ENCODE assay signal across 11 mouse cellular contexts in the genomic region with DNA sequence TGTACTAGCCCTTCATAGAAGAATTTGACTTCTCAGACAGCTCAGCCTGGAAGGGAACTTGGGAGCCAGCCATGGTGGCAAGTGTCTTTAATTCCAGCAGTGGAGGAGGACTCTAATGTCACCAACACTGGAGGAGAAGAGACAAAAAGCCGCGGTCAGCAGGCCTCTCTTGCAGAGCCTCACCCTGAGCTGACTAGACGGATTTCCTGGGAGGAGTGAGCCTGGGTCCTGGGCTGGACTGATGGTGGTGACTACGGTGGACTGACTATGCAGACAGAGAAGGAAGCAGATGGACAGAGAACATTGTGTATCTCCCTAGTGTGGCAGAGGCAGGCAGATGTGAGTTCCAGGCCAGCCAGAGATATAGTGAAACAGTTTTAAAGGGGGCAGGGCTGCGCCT. TPM values are rescaled to one million over a fixed set of nuclear protein-coding genes. Genes with fewer than 3 reads are reported as not detected.
DNase-seq lines count a peak whose midpoint lies in the region; ATAC-seq and TF ChIP-seq lines count a peak whose summit lies in the region.
"Had no signal": no experiment of that assay in that cellular context is flagged by ENCODE, and none has a peak within 500 bp of the region (broad histone marks: within the 10 kb centered on the region; RNA-seq: fewer than 3 reads in every experiment).

No protein-coding gene starts in this region.

- no peak overlapping the region for H3K4me2 ChIP-seq in liver, embryonic 11.5 days
- H3K4me2 ChIP-seq: forebrain, embryonic 12.5 days; midbrain, embryonic 15.5 days had no signal

- DNase-seq in gastrocnemius, postnatal 25 days, result peak; percentile 61
- no peak for DNase-seq in gastrocnemius, postnatal 10 days
- peak; percentile 54 to 56 for DNase-seq in lung, adult 18-20 months
- DNase-seq in lung, adult 2 months, result no peak
- DNase-seq in liver, embryonic 11.5 days (ENCODE audit: low spot score), result no peak
- DNase-seq in thymus, postnatal 0 days (ENCODE audit: low spot score), result no peak
- DNase-seq in thymus, postnatal 10 days (ENCODE audit: low spot score in 2 of 2), result no peak

- no peak for TF ChIP-seq POLR2A in lung, adult 2 months (IDR thresholded peaks at IDR 0.05; ENCODE audit: borderline replicate concordance, extremely low read depth, low read depth, low read length)

- 0 out of 2 replicates have a peak, but pooled peaks have one; percentile 27 for ATAC-seq in liver, embryonic 11.5 days (replicated peaks; ENCODE audit: low FRiP score)
- peak; percentile 19; the same call in 1 of the 2 replicates for ATAC-seq in monocyte, adult 5-6 weeks (replicated peaks; ENCODE audit: insufficient number of reproducible peaks, low FRiP score, low TSS enrichment, poor library complexity, severe bottlenecking)
- ATAC-seq: midbrain, embryonic 15.5 days had no signal

- 43% methylated on average over 5 of the region's 5 CpGs for WGBS in lung, adult 2 months
- WGBS in liver, embryonic 11.5 days, result 40% methylated on average over 5 of the region's 5 CpGs

- H3K9me3 ChIP-seq in liver, embryonic 11.5 days (ENCODE audit: control insufficient read depth, low read length), result no peaks in the 10 kb centered on the region
- H3K9me3 ChIP-seq: forebrain, embryonic 12.5 days; hindbrain, embryonic 10.5 days; midbrain, embryonic 15.5 days had no signal

- TF ChIP-seq CTCF in lung, adult 2 months (IDR thresholded peaks at IDR 0.05; ENCODE audit: insufficient read depth, low read length), result no peak

- peaks cover 6% of the 10 kb centered on the region; the same call in 1 of the 2 replicates for H3K36me3 ChIP-seq in liver, embryonic 11.5 days (ENCODE audit: control insufficient read depth, insufficient read depth, low read length)
- H3K36me3 ChIP-seq: midbrain, embryonic 15.5 days had no signal

- no peaks in the 10 kb centered on the region for H3K27me3 ChIP-seq in liver, embryonic 11.5 days (replicated peaks; ENCODE audit: control insufficient read depth, insufficient read depth, low read length)
- H3K27me3 ChIP-seq: forebrain, embryonic 12.5 days; midbrain, embryonic 15.5 days had no signal

- H3K27ac ChIP-seq in liver, embryonic 11.5 days (ENCODE audit: low read depth, low read length), result peak overlapping the region; percentile 36; the same call in 1 of the 2 replicates
- H3K27ac ChIP-seq: forebrain, embryonic 12.5 days; hindbrain, embryonic 10.5 days; midbrain, embryonic 15.5 days had no signal

- H3K4me1 ChIP-seq in lung, adult 2 months (ENCODE audit: control insufficient read depth, insufficient read depth, low read length), result peaks cover 37% of the 10 kb centered on the region
- peaks cover 34% of the 10 kb centered on the region for H3K4me1 ChIP-seq in liver, embryonic 11.5 days (replicated peaks; ENCODE audit: control insufficient read depth, insufficient read depth, low read length)

- no peak overlapping the region for H3K4me3 ChIP-seq in lung, adult 2 months (replicated peaks; ENCODE audit: extremely low read depth, low read depth, low read length)
- H3K4me3 ChIP-seq in liver, embryonic 11.5 days (ENCODE audit: low read depth, low read length), result no peak overlapping the region
- H3K4me3 ChIP-seq: forebrain, embryonic 12.5 days; hindbrain, embryonic 10.5 days; midbrain, embryonic 15.5 days had no signal

- no peak overlapping the region for H3K9ac ChIP-seq in liver, embryonic 11.5 days (ENCODE audit: low read depth, low read length)
- H3K9ac ChIP-seq: forebrain, embryonic 12.5 days; midbrain, embryonic 15.5 days had no signal

RNA-seq across cellular contexts. Expression of gene Ncf1, which starts 2.0 kb away (rescaled TPM):
- total RNA-seq in gastrocnemius, postnatal 25 days (2021), result 1 to 10 TPM; 1.8 to 2.2 TPM
- total RNA-seq in gastrocnemius, postnatal 10 days (2021), result 1 to 10 TPM; 3.4 to 4.7 TPM
- 32.0 and 37.8 TPM in 2 replicates for polyA plus RNA-seq in lung, adult 2 months (2012; rRNA removed)
- polyA plus RNA-seq in liver, embryonic 11.5 days (2014; fragmentation: Nextera tagmentation; extraction: Ambion mirVana), result 9.3 and 11.7 TPM in 2 replicates
- total RNA-seq in monocyte, adult 5-6 weeks (2017), result 101 to 207 TPM (median 172 TPM) in 3 replicates
- 9.6 and 10.3 TPM in 2 replicates for polyA plus RNA-seq in thymus, postnatal 0 days (2015; fragmentation: Nextera tagmentation; extraction: Ambion mirVana)

RNA-seq across cellular contexts. Expression of gene Gtf2ird2, which starts 47.6 kb away (rescaled TPM):
- total RNA-seq in gastrocnemius, postnatal 25 days (2021), result 1 to 10 TPM; 5.3 to 5.4 TPM
- total RNA-seq in gastrocnemius, postnatal 10 days (2021), result 1 to 10 TPM; 6.1 to 7.2 TPM
- 5.2 and 5.4 TPM in 2 replicates for polyA plus RNA-seq in lung, adult 2 months (2012; rRNA removed)
- 5.1 and 5.9 TPM in 2 replicates for polyA plus RNA-seq in liver, embryonic 11.5 days (2014; fragmentation: Nextera tagmentation; extraction: Ambion mirVana)
- 6.5 to 10.0 TPM (median 8.9 TPM) in 3 replicates for total RNA-seq in monocyte, adult 5-6 weeks (2017)
- 4.4 and 5.9 TPM in 2 replicates for polyA plus RNA-seq in thymus, postnatal 0 days (2015; fragmentation: Nextera tagmentation; extraction: Ambion mirVana)

RNA-seq across cellular contexts. Expression of gene Rcc1l, which starts 54.8 kb away (rescaled TPM):
- total RNA-seq in gastrocnemius, postnatal 25 days (2021), result 10 to 100 TPM; 18.6 to 20.4 TPM
- total RNA-seq in gastrocnemius, postnatal 10 days (2021), result 10 to 100 TPM; 17.2 to 17.4 TPM
- polyA plus RNA-seq in lung, adult 2 months (2012; rRNA removed), result 12.5 and 13.3 TPM in 2 replicates
- polyA plus RNA-seq in liver, embryonic 11.5 days (2014; fragmentation: Nextera tagmentation; extraction: Ambion mirVana), result 39.1 and 43.8 TPM in 2 replicates
- total RNA-seq in monocyte, adult 5-6 weeks (2017), result 2.5 to 6.9 TPM (median 6.3 TPM) in 3 replicates
- polyA plus RNA-seq in thymus, postnatal 0 days (2015; fragmentation: Nextera tagmentation; extraction: Ambion mirVana), result 21.0 and 22.4 TPM in 2 replicates

Comparison
In these comparisons a context has a peak if more than half of its experiments do, and no peak if none do; other contexts are left out.
1. DNase-seq: peak in gastrocnemius, postnatal 25 days (single experiment) and lung, adult 18-20 months (2 of 2); none in gastrocnemius, postnatal 10 days (single experiment), lung, adult 2 months (single experiment), liver, embryonic 11.5 days (single experiment), thymus, postnatal 0 days (single experiment) and thymus, postnatal 10 days (0 of 2).
2. RNA of gene Ncf1, which starts 2.0 kb away (total RNA-seq): 101 to 207 TPM in monocyte, adult 5-6 weeks; 3.4 to 4.7 TPM in gastrocnemius, postnatal 10 days and 1.8 to 2.2 TPM in gastrocnemius, postnatal 25 days; every median in the first group is over 10 times any median in the second.